Mouse (Mus musculus): ENCODE measurements around the gene Unk. TPM values are rescaled to one million over a fixed set of nuclear protein-coding genes. Genes with fewer than 3 reads are reported as not detected.
"Not testable (repeated sequence)": the region's sequence is repeated elsewhere in the genome, so short reads cannot be mapped to it uniquely, and the experiment has no call there.

The Unk gene
- polyA plus RNA-seq, 1 experiment from 2014 or later: 34.6 TPM

- peaks cover 8% of the 10 kb centered on the region for H3K4me1 ChIP-seq (ENCODE audit: control insufficient read depth, insufficient read depth, low read length)
- peak within 1 kb of the TSS; percentile 90 for H3K27ac ChIP-seq (replicated peaks; ENCODE audit: low read depth, low read length)
- DNase-seq (ENCODE audit: low spot score): peak; percentile 95
- peak within 1 kb of the TSS; percentile 62 for H3K4me3 ChIP-seq (ENCODE audit: low read depth, low read length)
- under 1% methylated on average over 55 of the region's 55 CpGs for WGBS
- peaks cover 3% of the 10 kb centered on the region; the same call in 1 of the 2 replicates for H3K36me3 ChIP-seq (ENCODE audit: control insufficient read depth, insufficient read depth, low read length)
- no peaks in the 10 kb centered on the region for H3K27me3 ChIP-seq (ENCODE audit: control insufficient read depth, insufficient read depth, low read length)
- peak within 1 kb of the TSS; percentile 80 for H3K4me2 ChIP-seq (ENCODE audit: low read depth, severe bottlenecking)
- no peaks in the 10 kb centered on the region for H3K9me3 ChIP-seq (ENCODE audit: control insufficient read depth, low read length)
- peak within 1 kb of the TSS; percentile 86 for H3K9ac ChIP-seq (ENCODE audit: low read length)
- peak; percentile 89 for ATAC-seq (ENCODE audit: insufficient number of reproducible peaks, low FRiP score, low TSS enrichment, low read depth)
Observed at GRCm38 (mm10) chr11:116012262-116012947, 17.7 kb upstream of the Unk start, which contains the start of gene Galk1. Gene Galk1, minus strand, starts transcription at chr11:116012719.

- no peak for ATAC-seq (ENCODE audit: insufficient number of reproducible peaks, low FRiP score, low TSS enrichment, low read depth)
- DNase-seq (ENCODE audit: low spot score): no peak
- H3K9me3 ChIP-seq (ENCODE audit: control insufficient read depth, low read length): no peaks in the 10 kb centered on the region
- no peak overlapping the region for H3K4me3 ChIP-seq (ENCODE audit: low read depth, low read length)
- H3K27ac ChIP-seq (replicated peaks; ENCODE audit: low read depth, low read length): no peak overlapping the region
- no peak overlapping the region for H3K4me2 ChIP-seq (ENCODE audit: low read depth, severe bottlenecking)
- 65% methylated on average over 8 of the region's 8 CpGs for WGBS
- 0 out of 2 replicates have a peak, but pooled peaks cover 3% of the 10 kb centered on the region for H3K36me3 ChIP-seq (ENCODE audit: control insufficient read depth, insufficient read depth, low read length)
- H3K9ac ChIP-seq (ENCODE audit: low read length): no peak overlapping the region
- H3K27me3 ChIP-seq (ENCODE audit: control insufficient read depth, insufficient read depth, low read length): no peaks in the 10 kb centered on the region
- H3K4me1 ChIP-seq (ENCODE audit: control insufficient read depth, insufficient read depth, low read length): peaks cover 5% of the 10 kb centered on the region
Observed at GRCm38 (mm10) chr11:116014821-116015220, 15.3 kb upstream of the Unk start.

- no peaks in the 10 kb centered on the region for H3K4me1 ChIP-seq (ENCODE audit: control insufficient read depth, insufficient read depth, low read length)
- H3K9me3 ChIP-seq (ENCODE audit: control insufficient read depth, low read length): no peaks in the 10 kb centered on the region
- H3K4me3 ChIP-seq (ENCODE audit: low read depth, low read length): no peak overlapping the region
- no peak overlapping the region for H3K4me2 ChIP-seq (ENCODE audit: low read depth, severe bottlenecking)
- 27% methylated on average over 6 of the region's 6 CpGs for WGBS
- no peak overlapping the region for H3K27ac ChIP-seq (replicated peaks; ENCODE audit: low read depth, low read length)
- DNase-seq (ENCODE audit: low spot score): peak; percentile 57
- H3K9ac ChIP-seq (ENCODE audit: low read length): no peak overlapping the region
- no peaks in the 10 kb centered on the region for H3K27me3 ChIP-seq (ENCODE audit: control insufficient read depth, insufficient read depth, low read length)
- H3K36me3 ChIP-seq (ENCODE audit: control insufficient read depth, insufficient read depth, low read length): no peaks in the 10 kb centered on the region
- no peak for ATAC-seq (ENCODE audit: insufficient number of reproducible peaks, low FRiP score, low TSS enrichment, low read depth)
Observed at GRCm38 (mm10) chr11:116018106-116018505, 12.0 kb upstream of the Unk start.

GRCm38 (mm10) chr11:116018867-116019266 is 11.3 kb upstream of the Unk start:
- 91% methylated on average over 4 of the region's 4 CpGs for WGBS
- H3K4me2 ChIP-seq (ENCODE audit: low read depth, severe bottlenecking); H3K4me1 ChIP-seq (ENCODE audit: control insufficient read depth, insufficient read depth, low read length); H3K4me3 ChIP-seq (ENCODE audit: low read depth, low read length); H3K36me3 ChIP-seq (ENCODE audit: control insufficient read depth, insufficient read depth, low read length); DNase-seq (ENCODE audit: low spot score); H3K27ac ChIP-seq (replicated peaks; ENCODE audit: low read depth, low read length); H3K9me3 ChIP-seq (ENCODE audit: control insufficient read depth, low read length); H3K9ac ChIP-seq (ENCODE audit: low read length); ATAC-seq (ENCODE audit: insufficient number of reproducible peaks, low FRiP score, low TSS enrichment, low read depth); H3K27me3 ChIP-seq (ENCODE audit: control insufficient read depth, insufficient read depth, low read length): not testable (repeated sequence)

- H3K9ac ChIP-seq (ENCODE audit: low read length): no peak overlapping the region
- H3K9me3 ChIP-seq (ENCODE audit: control insufficient read depth, low read length): no peaks in the 10 kb centered on the region
- no peak overlapping the region for H3K4me3 ChIP-seq (ENCODE audit: low read depth, low read length)
- no peak overlapping the region for H3K27ac ChIP-seq (replicated peaks; ENCODE audit: low read depth, low read length)
- ATAC-seq (ENCODE audit: insufficient number of reproducible peaks, low FRiP score, low TSS enrichment, low read depth) (no peak), DNase-seq (ENCODE audit: low spot score) (no peak)
- 57% methylated on average over 1 of the region's 1 CpGs for WGBS
- H3K4me1 ChIP-seq (ENCODE audit: control insufficient read depth, insufficient read depth, low read length): no peaks in the 10 kb centered on the region
- no peaks in the 10 kb centered on the region for H3K27me3 ChIP-seq (ENCODE audit: control insufficient read depth, insufficient read depth, low read length)
- no peaks in the 10 kb centered on the region for H3K36me3 ChIP-seq (ENCODE audit: control insufficient read depth, insufficient read depth, low read length)
- H3K4me2 ChIP-seq (ENCODE audit: low read depth, severe bottlenecking): no peak overlapping the region
Observed at GRCm38 (mm10) chr11:116019360-116019791, 10.7 kb upstream of the Unk start.

- peak; percentile 53 for DNase-seq (ENCODE audit: low spot score)
Observed at GRCm38 (mm10) chr11:116019976-116020411, 10.1 kb upstream of the Unk start.

GRCm38 (mm10) chr11:116020519-116020922 is 9.6 kb upstream of the Unk start:
- H3K4me3 ChIP-seq (ENCODE audit: low read depth, low read length): no peak overlapping the region
- H3K4me2 ChIP-seq (ENCODE audit: low read depth, severe bottlenecking): no peak overlapping the region
- H3K9me3 ChIP-seq (ENCODE audit: control insufficient read depth, low read length): no peaks in the 10 kb centered on the region
- H3K36me3 ChIP-seq (ENCODE audit: control insufficient read depth, insufficient read depth, low read length): no peaks in the 10 kb centered on the region
- no peaks in the 10 kb centered on the region for H3K4me1 ChIP-seq (ENCODE audit: control insufficient read depth, insufficient read depth, low read length)
- H3K27me3 ChIP-seq (ENCODE audit: control insufficient read depth, insufficient read depth, low read length): no peaks in the 10 kb centered on the region
- H3K9ac ChIP-seq (ENCODE audit: low read length): no peak overlapping the region
- ATAC-seq (ENCODE audit: insufficient number of reproducible peaks, low FRiP score, low TSS enrichment, low read depth) (no peak), DNase-seq (ENCODE audit: low spot score) (peak; percentile 47)
- WGBS: 52% methylated on average over 1 of the region's 1 CpGs
- H3K27ac ChIP-seq (replicated peaks; ENCODE audit: low read depth, low read length): no peak overlapping the region

More at GRCm38 (mm10) chr11:116019976-116020411, 10.1 kb upstream of the Unk start:
- 88% methylated on average over 2 of the region's 2 CpGs for WGBS
- Histone ChIP-seq H3K9me3 (ENCODE audit: control insufficient read depth, low read length) (no peaks in the 10 kb centered on the region), H3K4me2 (ENCODE audit: low read depth, severe bottlenecking) (no peak overlapping the region), H3K4me1 (ENCODE audit: control insufficient read depth, insufficient read depth, low read length) (no peaks in the 10 kb centered on the region), H3K36me3 (ENCODE audit: control insufficient read depth, insufficient read depth, low read length) (no peaks in the 10 kb centered on the region), H3K27ac (replicated peaks; ENCODE audit: low read depth, low read length) (no peak overlapping the region), H3K4me3 (ENCODE audit: low read depth, low read length) (no peak overlapping the region), H3K9ac (ENCODE audit: low read length) (no peak overlapping the region), H3K27me3 (ENCODE audit: control insufficient read depth, insufficient read depth, low read length) (no peaks in the 10 kb centered on the region)
- ATAC-seq (ENCODE audit: insufficient number of reproducible peaks, low FRiP score, low TSS enrichment, low read depth): no peak

- peak; percentile 51 for DNase-seq (ENCODE audit: low spot score)
- no peak overlapping the region for H3K4me3 ChIP-seq (ENCODE audit: low read depth, low read length)
- WGBS: 83% methylated on average over 6 of the region's 6 CpGs
- H3K4me1 ChIP-seq (ENCODE audit: control insufficient read depth, insufficient read depth, low read length): no peaks in the 10 kb centered on the region
- peak overlapping the region; percentile 44; the same call in 1 of the 2 replicates for H3K4me2 ChIP-seq (ENCODE audit: low read depth, severe bottlenecking)
- no peaks in the 10 kb centered on the region for H3K36me3 ChIP-seq (ENCODE audit: control insufficient read depth, insufficient read depth, low read length)
- H3K9me3 ChIP-seq (ENCODE audit: control insufficient read depth, low read length): no peaks in the 10 kb centered on the region
- no peak overlapping the region for H3K27ac ChIP-seq (replicated peaks; ENCODE audit: low read depth, low read length)
- H3K9ac ChIP-seq (ENCODE audit: low read length): no peak overlapping the region
- ATAC-seq (ENCODE audit: insufficient number of reproducible peaks, low FRiP score, low TSS enrichment, low read depth): no peak
- H3K27me3 ChIP-seq (ENCODE audit: control insufficient read depth, insufficient read depth, low read length): no peaks in the 10 kb centered on the region
Observed at GRCm38 (mm10) chr11:116021328-116022220, 8.5 kb upstream of the Unk start.
